Mouse (Mus musculus) skeletal muscle tissue, adult 2 months (tissue): Measurements from ENCODE around the gene Saa4.
"Not testable (repeated sequence)": the region's sequence is repeated elsewhere in the genome, so short reads cannot be mapped to it uniquely, and the experiment has no call there.

Experiments
- DNase-seq: peaks from one replicate; pipeline ENCODE4 v3.0.0-alpha.2; 2012; ENCODE audit warnings: low read depth, low spot score

Saa4 gene

DNA sequence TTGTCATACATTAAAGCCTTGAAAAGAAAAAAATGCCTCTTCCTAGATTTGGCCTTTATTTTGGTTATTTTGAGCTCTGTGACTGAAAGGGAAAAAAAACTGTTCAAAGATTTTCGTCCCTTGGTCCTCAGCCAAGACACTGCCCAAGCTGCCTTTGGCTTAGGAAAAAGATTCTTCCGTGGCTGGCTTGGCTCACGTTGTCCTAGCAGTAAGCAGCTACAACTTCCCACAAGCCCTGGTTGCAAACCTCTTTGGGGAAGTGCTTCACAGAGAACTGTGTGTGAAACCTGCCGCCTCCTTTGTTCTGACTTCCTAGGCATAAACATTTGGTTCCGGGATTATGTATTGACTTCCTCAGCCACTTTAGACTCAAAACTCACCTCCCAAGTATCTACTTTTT, 15.5 kb downstream of the Saa4 start:
- DNase-seq = peak; percentile 56

DNA sequence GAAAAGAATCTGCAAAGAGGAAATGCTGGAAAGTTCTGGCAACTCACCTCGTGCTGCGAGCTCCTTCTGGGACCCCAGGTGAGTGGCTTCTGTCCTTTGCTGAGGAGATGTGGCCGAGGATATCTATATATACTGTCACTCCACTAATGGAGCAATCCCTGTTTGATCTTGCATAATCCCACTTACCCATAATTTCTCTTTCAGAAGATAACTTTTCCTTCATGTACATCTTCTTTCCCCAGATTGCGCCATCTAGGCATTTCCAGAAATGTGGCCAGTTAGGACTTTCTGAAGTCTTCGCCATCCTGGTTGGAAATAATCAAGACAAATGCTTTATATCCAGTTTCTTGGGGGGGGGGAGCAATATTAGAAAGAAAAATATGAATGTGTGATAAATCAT, 16.8 kb downstream of the Saa4 start, which contains the start of gene Saa3:
Gene Saa3 (minus strand): TSS at position 101 of the 400 bp plus-strand sequence.
- DNase-seq = no peak

DNA sequence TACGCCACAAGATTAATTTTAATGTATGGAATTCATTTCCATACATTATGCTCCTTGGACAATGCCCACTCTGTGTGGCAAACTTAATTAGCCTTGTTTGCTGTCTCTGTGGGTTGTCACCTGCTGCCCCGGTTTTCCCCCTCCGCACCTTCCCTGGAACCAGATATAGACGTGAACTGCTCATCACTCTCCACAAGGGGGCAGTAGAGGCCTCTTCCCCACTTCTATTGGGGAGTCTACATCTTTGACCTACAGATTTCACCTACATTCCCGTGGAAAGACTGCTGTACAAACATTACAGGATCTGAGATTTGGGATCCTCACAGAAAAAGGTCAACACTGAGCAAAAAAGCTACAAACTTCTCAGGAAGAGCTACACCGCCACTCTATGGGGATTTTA, 17.9 kb downstream of the Saa4 start:
- peak; percentile 42 for DNase-seq

DNA sequence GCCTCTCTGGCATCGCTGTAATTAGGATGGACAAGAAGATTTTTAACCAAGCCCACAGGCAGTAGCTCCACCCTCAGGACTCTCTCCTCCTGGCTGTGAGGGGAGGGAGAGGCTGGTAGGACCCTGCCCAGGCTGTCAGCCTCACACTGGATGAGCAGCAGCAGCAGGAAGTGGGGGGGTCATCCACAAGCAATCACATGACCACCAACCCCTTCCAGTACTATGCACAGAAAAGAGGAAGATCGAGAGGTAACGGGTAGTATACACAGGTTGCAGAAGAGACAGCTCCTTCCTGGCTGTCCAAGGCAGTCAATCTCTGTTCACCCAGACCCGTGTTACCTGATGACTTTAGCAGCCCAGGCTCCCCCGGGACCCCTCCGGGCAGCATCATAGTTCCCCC, 20.2 kb downstream of the Saa4 start:
- no peak for DNase-seq

DNA sequence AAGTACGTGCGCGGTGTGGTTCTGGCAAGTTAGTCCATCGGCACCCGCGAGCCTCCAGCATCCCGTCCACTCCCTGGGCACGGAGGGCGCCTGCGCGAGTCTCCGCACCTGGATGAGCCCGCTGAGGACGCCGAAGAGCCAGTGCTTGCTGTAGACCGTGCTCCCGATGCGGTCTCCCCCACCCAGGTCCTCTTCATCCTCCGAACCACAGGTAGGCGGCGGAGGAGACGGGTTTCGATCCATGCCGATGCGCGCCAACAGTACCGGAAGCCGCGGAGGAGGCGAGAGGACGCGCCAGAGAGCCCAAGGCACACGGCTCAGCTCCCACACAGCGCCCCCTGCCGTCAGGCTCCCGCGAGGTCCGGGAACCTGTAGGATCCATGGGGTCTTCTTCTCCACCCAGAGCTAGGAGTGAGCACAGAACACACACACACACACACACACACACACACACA, 22.0 kb downstream of the Saa4 start, which contains the start of gene Saal1:
Gene Saal1 (minus strand): TSS at position 291 of the 455 bp plus-strand sequence.
- DNase-seq = peak; percentile 68

DNA sequence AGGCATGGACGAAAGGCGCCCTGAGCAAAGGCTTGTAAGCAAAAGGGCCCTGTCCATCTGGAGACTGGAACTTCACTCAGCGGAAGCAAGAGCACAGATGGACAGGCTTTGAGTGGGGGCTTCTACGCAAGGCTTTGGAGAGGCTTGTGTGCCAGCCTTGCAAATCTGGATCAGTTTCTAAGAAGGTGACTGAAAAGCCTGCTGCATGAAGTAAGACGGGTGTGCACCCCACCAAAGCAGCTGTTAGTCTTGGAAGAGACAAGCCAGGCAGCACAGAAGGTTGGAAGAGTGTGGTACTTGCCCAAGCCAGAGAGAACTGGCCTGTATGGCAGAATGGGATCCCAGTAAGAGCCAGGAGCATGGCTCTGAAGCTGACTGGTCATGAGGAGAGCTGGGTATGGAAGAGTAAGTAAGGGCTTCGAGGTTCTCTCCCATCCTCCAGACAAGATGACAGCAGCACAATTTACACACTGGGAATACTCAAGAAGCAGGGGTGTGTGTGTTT, 31.8 kb downstream of the Saa4 start:
- no peak for DNase-seq

DNA sequence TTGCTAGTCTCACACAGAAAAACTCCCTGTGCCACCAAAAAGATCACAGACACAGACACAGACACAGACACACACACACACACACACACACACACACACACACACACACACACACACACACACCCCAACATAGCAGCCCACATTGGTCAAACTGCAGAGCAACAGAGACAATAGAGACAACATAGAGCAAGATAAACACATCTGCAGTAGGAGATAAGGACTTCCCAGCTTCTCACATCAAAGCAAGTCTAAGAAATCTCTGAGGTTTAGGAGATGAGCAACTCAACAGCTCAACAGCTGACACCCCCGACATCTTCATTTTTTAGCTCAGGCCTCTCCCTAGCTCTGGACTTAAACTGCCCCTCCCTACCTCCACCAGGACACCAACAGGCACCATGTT, 35.6 kb downstream of the Saa4 start:
- DNase-seq = no peak

DNA sequence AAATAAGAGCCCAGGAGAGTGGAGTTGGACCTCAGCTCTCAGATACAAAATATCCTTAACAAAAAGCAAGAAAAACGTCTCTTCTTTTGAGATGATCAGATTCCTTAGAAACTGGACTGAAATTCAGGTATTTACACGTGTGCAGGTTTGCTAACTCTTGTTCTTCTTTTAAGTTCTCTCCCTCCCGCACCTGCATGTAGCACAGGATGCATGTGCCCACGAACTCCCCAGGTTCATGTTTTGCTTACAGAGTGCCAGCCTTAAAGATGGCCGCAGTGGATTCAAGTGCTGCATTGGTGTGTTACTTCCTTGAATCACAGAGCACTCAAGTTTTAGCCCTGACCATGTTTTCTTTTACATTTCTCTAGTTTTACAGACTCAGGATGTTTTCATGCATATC, 45.6 kb downstream of the Saa4 start:
- DNase-seq = no peak

DNA sequence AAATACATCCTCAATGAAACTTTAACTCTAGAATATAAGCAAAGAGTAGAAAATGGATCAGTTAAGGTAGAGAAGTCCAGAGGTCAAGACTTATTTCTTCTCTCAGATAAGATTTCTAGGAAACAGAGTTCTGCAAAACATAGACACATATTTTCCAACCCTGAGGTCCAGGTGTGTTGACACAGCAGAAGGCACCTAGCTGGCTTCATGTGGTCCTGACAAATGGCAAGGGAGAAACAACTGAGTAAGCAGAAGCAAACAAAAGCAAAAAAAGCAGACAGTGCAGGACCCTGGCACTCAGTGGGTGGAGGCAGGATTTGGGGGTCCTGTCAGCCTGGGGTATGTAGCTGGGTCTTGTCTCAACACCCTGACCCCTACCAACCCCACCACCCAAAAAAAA, 51.7 kb downstream of the Saa4 start:
- no peak for DNase-seq

DNA sequence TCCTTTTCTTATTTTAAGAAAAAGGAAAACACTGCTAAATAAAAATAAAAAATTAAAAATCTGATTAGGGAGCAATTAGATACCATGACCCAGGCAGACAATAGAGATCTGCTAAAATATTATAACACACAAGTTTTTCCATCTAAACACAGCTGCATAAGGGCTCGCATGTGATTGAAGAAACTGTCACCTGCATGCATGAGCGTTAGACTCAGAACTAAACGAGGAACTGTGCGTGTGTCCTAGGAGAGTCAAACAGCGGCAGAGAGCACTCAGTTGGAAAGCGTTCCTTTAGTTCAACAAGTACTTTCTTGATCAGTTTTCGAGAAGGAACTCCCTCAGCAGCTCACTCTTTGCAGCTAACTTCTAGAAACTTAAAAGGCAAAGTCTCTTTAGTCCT, 53.4 kb downstream of the Saa4 start:
- not testable (repeated sequence) for DNase-seq

DNA sequence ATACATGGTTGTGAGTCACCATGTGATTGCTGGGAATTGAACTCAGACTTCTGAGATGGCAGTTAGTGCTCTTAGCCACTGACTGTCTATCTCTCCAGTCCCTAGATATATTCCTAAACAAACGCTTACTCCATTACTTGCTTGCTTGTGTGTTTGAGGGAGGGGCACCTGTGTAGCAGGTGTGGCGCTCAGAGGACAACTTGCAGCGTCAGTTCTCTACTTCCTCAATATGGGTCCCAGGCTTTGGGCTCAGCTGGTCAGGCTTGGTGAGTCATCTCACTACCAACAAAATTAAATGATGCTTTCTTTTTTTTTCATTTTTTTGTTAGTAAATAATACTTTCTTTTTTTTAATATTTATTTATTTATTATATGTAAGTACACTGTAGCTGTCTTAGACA, 54.0 kb downstream of the Saa4 start:
- no peak for DNase-seq
